Mouse (Mus musculus) liver, postnatal 0 days (tissue): Measurements from ENCODE around the gene Zfp638. TPM values are rescaled to one million over a fixed set of nuclear protein-coding genes. Genes with fewer than 3 reads are reported as not detected.
"Not testable (repeated sequence)": the region's sequence is repeated elsewhere in the genome, so short reads cannot be mapped to it uniquely, and the experiment has no call there.

ENCODE experiments used
- ATAC-seq: fragments of 200-750 bp; cut with Nextera tagmentation; 2 replicates; pipeline ENCODE4 v1.8.0; 2017; ENCODE audit warnings: mild to moderate bottlenecking, moderate library complexity
- DNase-seq: peaks from one replicate; pipeline ENCODE4 v3.0.0-alpha.2; 2016
- H3K27ac ChIP-seq: fragments of 300-500 bp; sonication (generic); 2 replicates; pipeline ENCODE4 v1.5.1; 2014; ENCODE audit warnings: antibody characterized with exemption, moderate library complexity, mild to moderate bottlenecking, low read depth
- H3K27me3 ChIP-seq: fragments of 300-500 bp; sonication (generic); 2 replicates; pipeline ENCODE4 v1.6.1; 2014; ENCODE audit warnings: low read length, control low read depth, mixed read lengths; ENCODE audit not compliant: insufficient read depth
- H3K36me3 ChIP-seq: fragments of 300-500 bp; sonication (generic); replicated peaks from 2 replicates; pipeline ENCODE4 v1.6.1; 2014; ENCODE audit warnings: mild to moderate bottlenecking, control low read depth, low read length, moderate library complexity, mixed read lengths; ENCODE audit not compliant: insufficient read depth
- H3K4me1 ChIP-seq: fragments of 300-500 bp; sonication (generic); 2 replicates; pipeline ENCODE4 v1.6.1; 2014; ENCODE audit warnings: antibody characterized with exemption, mild to moderate bottlenecking, control low read depth; ENCODE audit not compliant: insufficient read depth
- H3K4me2 ChIP-seq: fragments of 300-500 bp; sonication (generic); 2 replicates; pipeline ENCODE4 v1.6.1; 2014; ENCODE audit warnings: low read depth, mild to moderate bottlenecking, low read length, moderate library complexity, mixed read lengths
- H3K4me3 ChIP-seq: fragments of 300-500 bp; sonication (generic); 2 replicates; pipeline ENCODE4 v1.5.1; 2014; ENCODE audit warnings: low read depth, low read length
- H3K9ac ChIP-seq: fragments of 300-500 bp; sonication (generic); replicated peaks from 2 replicates; pipeline ENCODE4 v1.6.1; 2014; ENCODE audit warnings: mild to moderate bottlenecking, moderate library complexity
- H3K9me3 ChIP-seq: fragments of 300-500 bp; sonication (generic); 2 replicates; pipeline ENCODE4 v1.6.1; 2016; ENCODE audit warnings: mild to moderate bottlenecking, control low read depth, low read length, mixed read lengths
- CTCF ChIP-seq: sonication (generic); IDR thresholded peaks from 2 replicates; pipeline ENCODE4 v1.5.1; 2016; ENCODE audit warnings: antibody characterized with exemption, low read depth
- EP300 ChIP-seq: IDR thresholded peaks from 2 replicates; pipeline ENCODE4 v1.6.1; 2016; ENCODE audit warnings: antibody characterized with exemption, low read depth, mild to moderate bottlenecking
- WGBS: fragments of 180-500 bp; shearing (Covaris S2); extraction: QIAGEN DNeasy Blood & Tissue Kit; methylation state at CpG from one replicate; pipeline ENCODE4 v1.1.7; 2014; ENCODE audit not compliant: insufficient replicate concordance; 5-methylcytosine and 5-hydroxymethylcytosine counted together
- polyA plus RNA-seq: library from polyadenylated mRNA; unstranded; fragments of >200 nt; fragmentation: Nextera tagmentation; extraction: Ambion mirVana; gene quantifications from 2 replicates; pipeline ENCODE4 v1.2.1, GENCODE M21; 2015

Gene Zfp638
- 12.0 and 12.5 TPM in 2 replicates for polyA plus RNA-seq

DNA sequence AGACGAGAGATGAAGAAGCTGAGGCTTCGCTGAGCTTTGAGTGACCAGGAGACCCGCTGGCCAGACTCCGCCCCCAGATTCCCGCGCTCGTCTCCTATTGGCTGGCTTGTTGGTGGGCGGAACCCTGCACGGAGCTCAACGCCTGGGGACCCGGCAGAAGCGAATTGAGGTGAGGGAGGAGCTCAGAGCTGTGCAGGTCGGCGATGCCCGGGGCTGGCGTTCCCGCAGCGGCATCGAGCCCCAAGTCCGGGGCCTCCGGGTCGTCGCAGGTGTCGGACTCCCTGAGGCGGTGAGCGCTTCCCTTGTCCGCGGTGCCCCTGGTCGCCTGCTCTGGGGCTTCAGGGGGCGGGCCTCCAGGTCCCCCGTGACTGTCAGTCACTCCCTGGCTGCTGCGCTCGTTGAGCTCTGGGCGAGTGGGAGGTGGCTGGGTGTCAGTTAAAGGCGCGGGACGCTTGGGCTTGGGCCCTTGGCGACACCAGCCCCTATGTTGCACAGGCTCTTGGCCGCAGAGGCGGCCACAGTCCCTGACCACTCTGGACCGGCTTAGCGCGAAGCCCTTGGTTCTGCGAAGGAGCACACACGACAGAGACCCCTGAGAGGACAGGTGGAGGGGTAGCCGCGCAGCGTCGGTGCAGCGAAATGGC lies at the start of gene Zfp638:
Gene Zfp638, plus strand, starts transcription at position 156 of the 644 bp plus-strand sequence.
- Histone ChIP-seq H3K4me1 (0 out of 2 replicates have a peak, but pooled peaks cover 5% of the 10 kb centered on the region), H3K4me2 (peak within 1 kb of the TSS; percentile 97), H3K27me3 (no peaks in the 10 kb centered on the region), H3K27ac (no peak within 1 kb of the TSS), H3K9ac (peak within 1 kb of the TSS; percentile 52), H3K4me3 (peak within 1 kb of the TSS; percentile 60), H3K36me3 (no peaks in the 10 kb centered on the region), H3K9me3 (no peaks in the 10 kb centered on the region)
- DNase-seq (peak; percentile 95), ATAC-seq (peak; percentile 96)
- TF ChIP-seq EP300, result no peak
- TF ChIP-seq CTCF, result no peak
- under 1% methylated on average over 49 of the region's 50 CpGs for WGBS

DNA sequence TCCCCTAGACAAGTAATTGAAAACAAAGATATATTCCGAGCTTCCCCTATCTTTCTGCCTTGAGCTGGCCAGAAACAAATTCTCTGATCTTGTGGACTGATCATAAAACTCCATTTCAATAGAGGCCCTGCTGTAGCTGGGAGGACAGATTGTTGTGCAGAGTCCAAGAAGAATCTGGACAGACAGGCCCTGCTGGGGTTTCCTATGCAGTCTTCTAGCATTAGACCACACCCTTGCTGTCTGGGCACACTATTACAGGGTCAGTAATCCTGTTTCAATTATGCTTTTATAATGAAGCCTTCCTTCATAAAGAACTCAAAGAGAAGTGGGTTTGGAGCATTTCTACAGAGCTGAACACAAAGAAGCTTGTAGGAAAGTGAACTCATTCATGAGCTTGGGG lies 47.9 kb upstream of the Zfp638 start:
- Histone ChIP-seq H3K4me2 (no peak overlapping the region), H3K9ac (no peak overlapping the region), H3K4me1 (no peaks in the 10 kb centered on the region), H3K4me3 (no peak overlapping the region), H3K9me3 (0 out of 2 replicates have a peak, but pooled peaks cover 3% of the 10 kb centered on the region), H3K36me3 (peaks cover 4% of the 10 kb centered on the region; the same call in 1 of the 2 replicates), H3K27me3 (no peaks in the 10 kb centered on the region), H3K27ac (no peak overlapping the region)
- TF ChIP-seq EP300, result no peak
- no peak for TF ChIP-seq CTCF
- 71% methylated on average over 1 of the region's 1 CpGs for WGBS
- DNase-seq (no peak), ATAC-seq (no peak)

GRCm38 (mm10) chr6:83820727-83821515 lies 46.0 kb upstream of the Zfp638 start:
- WGBS, result 72% methylated on average over 2 of the region's 2 CpGs

DNA sequence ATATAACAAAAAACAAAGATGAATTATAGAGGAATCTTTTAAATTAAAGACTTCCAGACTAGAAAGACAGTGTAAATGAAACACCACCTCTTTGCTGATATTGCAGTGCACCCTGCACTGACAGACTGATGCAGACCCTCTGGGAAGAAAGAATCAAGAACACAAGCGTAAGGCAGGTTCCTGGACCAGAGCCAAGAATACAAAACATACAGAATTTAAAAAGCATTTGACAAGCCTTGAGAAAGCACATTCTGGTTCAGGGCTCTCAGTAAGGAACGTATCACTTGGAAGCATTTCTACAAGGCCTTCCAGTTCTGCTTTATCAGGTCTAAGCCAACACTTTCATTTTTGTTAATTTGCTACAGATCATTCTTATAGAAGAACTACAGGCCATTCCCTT lies 45.1 kb upstream of the Zfp638 start:
- no peaks in the 10 kb centered on the region for H3K27me3 ChIP-seq
- no peaks in the 10 kb centered on the region for H3K9me3 ChIP-seq
- no peaks in the 10 kb centered on the region for H3K36me3 ChIP-seq
- WGBS, result 63% methylated on average over 2 of the region's 2 CpGs
- ATAC-seq (no peak), DNase-seq (no peak)
- H3K4me1 ChIP-seq, result no peaks in the 10 kb centered on the region
- H3K4me3 ChIP-seq, result no peak overlapping the region
- TF ChIP-seq CTCF, result no peak
- TF ChIP-seq EP300, result no peak
- H3K27ac ChIP-seq, result no peak overlapping the region
- no peak overlapping the region for H3K4me2 ChIP-seq
- no peak overlapping the region for H3K9ac ChIP-seq

More at GRCm38 (mm10) chr6:83820727-83821515, 46.0 kb upstream of the Zfp638 start:
- DNase-seq (no peak), ATAC-seq (no peak)
- Histone ChIP-seq H3K27me3 (no peaks in the 10 kb centered on the region), H3K9ac (no peak overlapping the region), H3K27ac (no peak overlapping the region), H3K4me2 (no peak overlapping the region), H3K4me1 (no peaks in the 10 kb centered on the region), H3K4me3 (no peak overlapping the region), H3K9me3 (0 out of 2 replicates have a peak, but pooled peaks cover under 1% of the 10 kb centered on the region), H3K36me3 (no peaks in the 10 kb centered on the region)
- TF ChIP-seq EP300 (no peak), CTCF (no peak)

GRCm38 (mm10) chr6:83830941-83831605 lies 35.8 kb upstream of the Zfp638 start:
- TF ChIP-seq EP300, result no peak
- TF ChIP-seq CTCF, result no peak
- ATAC-seq (peak; percentile 49), DNase-seq (no peak)
- peak overlapping the region; percentile 59 for H3K4me3 ChIP-seq
- no peaks in the 10 kb centered on the region for H3K9me3 ChIP-seq
- peak overlapping the region; percentile 72 for H3K9ac ChIP-seq
- H3K27me3 ChIP-seq, result no peaks in the 10 kb centered on the region
- H3K4me1 ChIP-seq, result peaks cover 9% of the 10 kb centered on the region
- peak overlapping the region; percentile 86 for H3K27ac ChIP-seq
- 3% methylated on average over 34 of the region's 35 CpGs for WGBS
- H3K4me2 ChIP-seq, result peak overlapping the region; percentile 90
- 0 out of 2 replicates have a peak, but pooled peaks cover 2% of the 10 kb centered on the region for H3K36me3 ChIP-seq

DNA sequence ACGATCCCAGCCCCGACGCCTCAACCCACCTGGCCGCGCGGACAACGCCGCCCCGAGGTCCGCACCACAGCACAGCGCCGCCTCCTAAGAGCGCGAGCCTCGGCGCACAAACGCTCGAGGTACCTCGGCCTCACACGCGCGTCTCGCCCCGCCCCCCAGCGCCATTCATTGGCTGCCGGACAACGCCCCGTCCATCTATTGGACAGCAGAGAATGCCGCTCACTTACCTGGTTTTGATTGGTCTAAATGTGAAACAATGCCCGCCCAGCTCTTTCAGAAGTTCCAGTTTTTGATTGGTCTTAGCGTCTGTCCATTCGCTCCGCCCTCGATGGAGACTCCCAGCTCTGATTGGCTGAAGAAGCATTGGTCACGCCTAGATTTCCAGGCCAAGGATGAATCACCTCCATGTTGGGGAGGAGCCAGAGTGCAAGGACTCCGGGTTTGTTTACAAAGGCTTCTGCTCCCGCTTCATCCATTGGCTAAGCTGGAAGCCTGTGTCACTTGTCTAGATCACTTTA lies 35.2 kb upstream of the Zfp638 start, which contains the start of gene Paip2b:
Gene Paip2b, minus strand, starts transcription at position 136 of the 518 bp plus-strand sequence.
- H3K9me3 ChIP-seq, result no peaks in the 10 kb centered on the region
- peak; percentile 84 for TF ChIP-seq EP300
- peak; percentile 44 for TF ChIP-seq CTCF
- under 1% methylated on average over 31 of the region's 37 CpGs for WGBS

DNA sequence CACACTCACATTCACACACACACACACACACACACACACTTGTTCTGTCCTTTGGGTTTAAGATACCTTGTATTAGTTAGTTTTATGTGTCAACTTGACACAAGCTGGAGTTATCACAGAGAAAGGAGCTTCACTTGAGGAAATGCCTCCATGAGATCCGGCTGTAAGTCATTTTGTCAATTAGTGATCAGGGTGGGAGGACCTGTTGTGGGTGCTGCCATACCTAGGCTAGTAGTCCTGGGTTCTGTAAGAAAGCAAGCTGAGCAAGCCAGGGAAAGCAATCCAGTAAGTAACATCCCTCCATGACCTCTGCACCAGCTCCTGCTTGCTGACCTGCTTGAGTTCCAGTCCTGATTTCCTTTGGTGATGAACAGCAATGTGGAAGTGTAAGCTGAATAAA lies 34.5 kb upstream of the Zfp638 start:
- WGBS, result 72% methylated on average over 1 of the region's 1 CpGs
- not testable (repeated sequence) for H3K27me3 ChIP-seq, DNase-seq, H3K9ac ChIP-seq, ATAC-seq, H3K4me1 ChIP-seq, H3K9me3 ChIP-seq, H3K36me3 ChIP-seq
- H3K27ac ChIP-seq, result peak overlapping the region; percentile 19; the same call in 1 of the 2 replicates
- peak overlapping the region; percentile 90 for H3K4me2 ChIP-seq
- H3K4me3 ChIP-seq, result peak overlapping the region; percentile 13; the same call in 1 of the 2 replicates

More for the DNA sequence above, 35.2 kb upstream of the Zfp638 start, which contains the start of gene Paip2b:
- peak within 1 kb of the TSS; percentile 86 for H3K27ac ChIP-seq
- H3K9ac ChIP-seq, result peak within 1 kb of the TSS; percentile 72
- peak within 1 kb of the TSS; percentile 59 for H3K4me3 ChIP-seq
- peak; percentile 97 for DNase-seq
- peak; percentile 97 for ATAC-seq
- peak within 1 kb of the TSS; percentile 90 for H3K4me2 ChIP-seq
- peaks cover 9% of the 10 kb centered on the region for H3K4me1 ChIP-seq
- 0 out of 2 replicates have a peak, but pooled peaks cover 2% of the 10 kb centered on the region for H3K36me3 ChIP-seq
- H3K27me3 ChIP-seq, result no peaks in the 10 kb centered on the region
